Mouse (Mus musculus) heart, postnatal 14 days (tissue): ENCODE measurements around the gene Nsun3. TPM values are rescaled to one million over a fixed set of nuclear protein-coding genes. Genes with fewer than 3 reads are reported as not detected.
"Not testable (repeated sequence)": the region's sequence is repeated elsewhere in the genome, so short reads cannot be mapped to it uniquely, and the experiment has no call there.

Source experiments
- DNase-seq, 2 experiments: peaks; one replicate each; pipeline ENCODE4 v3.0.0; 2021 to 2022
- intact Hi-C: fragments of 180-260 bp; cut with DNase I; formaldehyde crosslinking; loops from one replicate; pipeline ENCODE4 v1.15.1; 2025
- microRNA-seq, 2 experiments: library from miRNA; unstranded; fragments of <30 nt; microRNA quantifications; one replicate each; pipeline ENCODE4 v1.2.0; 2021 to 2022
- total RNA-seq, 2 experiments: library from RNA; stranded (reverse); gene quantifications; 2 replicates each; pipeline ENCODE4 v1.2.3; 2021

The Nsun3 gene
- total RNA-seq, 2 experiments from 2014 or later = 5.9 to 8.9 TPM

DNA sequence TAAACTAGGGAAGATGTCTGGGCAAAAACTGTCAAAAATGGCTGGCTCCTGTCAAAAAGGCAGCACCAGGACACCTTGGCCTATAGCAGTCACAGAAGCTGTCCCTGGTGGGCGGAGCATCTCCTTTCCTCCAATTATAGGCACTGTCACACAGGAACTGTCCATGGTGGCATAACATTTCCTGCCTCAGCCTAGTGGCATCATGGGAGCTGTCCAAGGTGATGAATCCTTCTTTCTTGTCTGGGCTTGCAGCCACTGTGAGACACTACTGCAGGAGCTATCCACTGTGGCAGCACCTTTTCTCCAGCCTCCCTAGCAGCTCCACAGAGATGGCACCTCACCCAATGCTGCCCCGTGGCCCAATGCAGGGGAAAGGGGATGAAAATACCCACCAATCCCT, 28.3 kb downstream of the Nsun3 start:
- intact Hi-C loops = no loop called here

GRCm38 (mm10) chr16:62755307-62755706, 31.3 kb downstream of the Nsun3 start:
- intact Hi-C loops = no loop called here
- DNase-seq = no peak

More for the DNA sequence above, 28.3 kb downstream of the Nsun3 start:
- DNase-seq = peak in 1 of 2 experiments; percentile 5

DNA sequence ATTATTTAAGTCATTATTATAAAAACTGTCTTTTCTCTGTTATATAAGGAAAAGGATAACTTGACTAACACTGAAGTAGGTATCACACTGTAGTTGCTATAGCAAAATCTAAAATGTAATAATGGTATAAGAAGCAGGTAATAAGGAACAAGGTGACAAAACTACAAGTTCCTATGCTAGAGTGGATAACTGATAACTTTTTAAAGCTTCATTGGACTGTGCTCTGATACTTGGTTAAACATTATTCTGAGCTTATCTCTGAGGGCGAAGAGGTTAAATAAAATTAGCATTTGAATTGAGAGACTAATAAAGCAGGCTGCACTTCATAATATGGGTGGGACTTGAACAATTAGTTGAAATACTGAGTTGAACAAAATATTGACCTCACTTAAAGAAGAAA, 33.0 kb downstream of the Nsun3 start:
- no peak for DNase-seq
- intact Hi-C loops = no loop called here

- intact Hi-C loops = no loop called here
- no peak for DNase-seq
These were observed 33.5 kb downstream of the Nsun3 start for GRCm38 (mm10) chr16:62753079-62753478.

DNA sequence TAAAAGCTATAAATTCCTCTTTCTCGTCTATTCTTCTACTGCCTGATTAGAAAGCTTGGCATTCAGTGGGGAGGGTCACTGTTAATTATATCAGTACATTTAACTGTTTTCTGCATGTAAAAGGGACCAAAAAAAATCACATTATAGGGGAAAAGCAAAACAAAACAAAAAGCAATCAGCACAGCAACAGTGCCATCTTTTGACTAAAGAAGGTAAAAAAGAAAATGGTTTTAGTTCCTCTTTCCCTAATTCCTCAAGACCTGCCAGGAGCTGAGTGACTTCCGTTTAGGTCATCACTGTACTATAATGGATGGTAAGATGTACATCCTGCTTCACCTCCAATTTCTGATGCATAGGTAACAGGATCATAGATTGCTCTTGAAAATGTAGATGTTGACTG, 40.7 kb downstream of the Nsun3 start:
- DNase-seq = no peak
- intact Hi-C loops = no loop called here

- intact Hi-C loops = no loop called here
- DNase-seq = no peak
These were observed 52.3 kb downstream of the Nsun3 start for GRCm38 (mm10) chr16:62734359-62734758.

- DNase-seq = no peak
- intact Hi-C loops = no loop called here
These were observed 56.3 kb downstream of the Nsun3 start for GRCm38 (mm10) chr16:62730291-62730690.

DNA sequence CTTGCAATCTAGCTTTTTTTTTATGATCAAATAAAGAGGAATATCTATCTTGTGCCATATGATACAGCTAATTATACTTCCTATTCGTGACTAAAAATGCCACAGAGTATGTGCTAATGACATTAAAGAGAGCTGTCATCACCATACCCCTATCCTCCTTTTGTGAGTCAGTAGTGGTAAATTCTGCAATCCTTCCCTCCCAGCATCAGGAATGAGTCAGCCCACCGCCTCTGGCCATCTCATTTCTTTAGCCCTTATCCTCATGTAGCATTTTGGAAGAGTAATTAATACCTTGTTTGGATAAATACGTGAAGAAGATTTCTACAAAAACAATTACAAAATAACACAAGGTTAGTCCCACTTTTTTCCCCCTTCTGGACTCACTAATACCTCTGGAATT, 56.8 kb downstream of the Nsun3 start:
- intact Hi-C loops = no loop called here
- no peak for DNase-seq

GRCm38 (mm10) chr16:62718255-62718654, 68.4 kb downstream of the Nsun3 start:
- DNase-seq, intact Hi-C loops: not testable (repeated sequence)

- intact Hi-C loops = no loop called here
- DNase-seq = no peak
These were observed 96.2 kb downstream of the Nsun3 start for GRCm38 (mm10) chr16:62690436-62690835.

GRCm38 (mm10) chr16:62686073-62686472, 100.5 kb downstream of the Nsun3 start:
- DNase-seq = no peak
- intact Hi-C loops = no loop called here

- DNase-seq = no peak
- intact Hi-C loops = no loop called here
These were observed 101.1 kb downstream of the Nsun3 start for GRCm38 (mm10) chr16:62685494-62685893.

Small RNAs within 50 kb of the gene (microRNA-seq; reads per million reads assigned to microRNA genes)
- 0 reads per million in 2 experiments for gene Gm25986

Other genes starting within 250 kb of the Nsun3 start
- gene Stx19, start 27.9 kb upstream of the Nsun3 start, total RNA-seq = not detected
- gene Arl13b, start 60.2 kb upstream of the Nsun3 start, total RNA-seq = 10 to 100 TPM in 1 of 2 experiments, 1 to 10 TPM in 1; 9.9 to 13.7 TPM
- gene Pros1, start 67.5 kb upstream of the Nsun3 start, total RNA-seq = 10 to 100 TPM; 22.4 to 23.7 TPM